Mouse (Mus musculus) small intestine, adult 2 months (tissue): ENCODE measurements around the gene Snf8.

ENCODE experiments used
- CTCF ChIP-seq: fragments of 200-500 bp; IDR thresholded peaks from 2 replicates; pipeline ENCODE4 v1.5.1; 2012; ENCODE audit warnings: low read depth, mild to moderate bottlenecking, control low read depth, inconsistent platforms, low read length, moderate library complexity, mixed read lengths; ENCODE audit not compliant: insufficient replicate concordance, insufficient read length; ENCODE audit errors: extremely low read depth
- POLR2A ChIP-seq: fragments of 200-500 bp; IDR thresholded peaks from 2 replicates; pipeline ENCODE4 v1.6.1; 2012; ENCODE audit warnings: low read depth, mild to moderate bottlenecking, control low read depth, inconsistent platforms, low read length, moderate library complexity

GRCm38 (mm10) chr11:96050854-96051253, 16.2 kb downstream of the Snf8 start:
- no peak for TF ChIP-seq CTCF
- TF ChIP-seq POLR2A, result no peak
